Mouse (Mus musculus): ENCODE measurements around the gene Lcat. TPM values are rescaled to one million over a fixed set of nuclear protein-coding genes. Genes with fewer than 3 reads are reported as not detected.

The Lcat gene
- polyA plus RNA-seq, 1 experiment from 2014 or later, result 1.3 TPM

- no peak for ATAC-seq (ENCODE audit: insufficient number of reproducible peaks, low FRiP score, low TSS enrichment, low read depth)
- H3K36me3 ChIP-seq (ENCODE audit: control insufficient read depth, insufficient read depth, low read length), result peaks cover 3% of the 10 kb centered on the region; the same call in 1 of the 2 replicates
- WGBS, result 76% methylated on average over 3 of the region's 3 CpGs
Observed at GRCm38 (mm10) chr8:105925123-105925522, 18.1 kb downstream of the Lcat start.

GRCm38 (mm10) chr8:105919390-105919789 lies 23.8 kb downstream of the Lcat start:
- Histone ChIP-seq H3K9ac (ENCODE audit: low read length) (no peak overlapping the region), H3K9me3 (ENCODE audit: control insufficient read depth, low read length) (no peaks in the 10 kb centered on the region), H3K4me1 (ENCODE audit: control insufficient read depth, insufficient read depth, low read length) (no peaks in the 10 kb centered on the region), H3K36me3 (ENCODE audit: control insufficient read depth, insufficient read depth, low read length) (peaks cover 3% of the 10 kb centered on the region; the same call in 1 of the 2 replicates), H3K27me3 (ENCODE audit: control insufficient read depth, insufficient read depth, low read length) (no peaks in the 10 kb centered on the region), H3K4me3 (ENCODE audit: low read depth, low read length) (no peak overlapping the region), H3K27ac (replicated peaks; ENCODE audit: low read depth, low read length) (no peak overlapping the region), H3K4me2 (ENCODE audit: low read depth, severe bottlenecking) (no peak overlapping the region)
- no peak for DNase-seq (ENCODE audit: low spot score)
- no peak for ATAC-seq (ENCODE audit: insufficient number of reproducible peaks, low FRiP score, low TSS enrichment, low read depth)
- 95% methylated on average over 3 of the region's 3 CpGs for WGBS

More at GRCm38 (mm10) chr8:105925123-105925522, 18.1 kb downstream of the Lcat start:
- Histone ChIP-seq H3K4me3 (ENCODE audit: low read depth, low read length) (no peak overlapping the region), H3K9ac (ENCODE audit: low read length) (no peak overlapping the region), H3K27me3 (ENCODE audit: control insufficient read depth, insufficient read depth, low read length) (no peaks in the 10 kb centered on the region), H3K9me3 (ENCODE audit: control insufficient read depth, low read length) (no peaks in the 10 kb centered on the region), H3K4me1 (ENCODE audit: control insufficient read depth, insufficient read depth, low read length) (no peaks in the 10 kb centered on the region), H3K4me2 (ENCODE audit: low read depth, severe bottlenecking) (no peak overlapping the region), H3K27ac (replicated peaks; ENCODE audit: low read depth, low read length) (no peak overlapping the region)
- no peak for DNase-seq (ENCODE audit: low spot score)

GRCm38 (mm10) chr8:105900941-105901616 lies 42.1 kb downstream of the Lcat start:
- 42% methylated on average over 16 of the region's 16 CpGs for WGBS
- Histone ChIP-seq H3K27ac (replicated peaks; ENCODE audit: low read depth, low read length) (peak overlapping the region; percentile 70; the same call in 1 of the 2 replicates), H3K9ac (ENCODE audit: low read length) (peak overlapping the region; percentile 98), H3K4me1 (ENCODE audit: control insufficient read depth, insufficient read depth, low read length) (0 out of 2 replicates have a peak, but pooled peaks cover 6% of the 10 kb centered on the region), H3K4me3 (ENCODE audit: low read depth, low read length) (peak overlapping the region; percentile 94), H3K9me3 (ENCODE audit: control insufficient read depth, low read length) (no peaks in the 10 kb centered on the region), H3K27me3 (ENCODE audit: control insufficient read depth, insufficient read depth, low read length) (no peaks in the 10 kb centered on the region), H3K36me3 (ENCODE audit: control insufficient read depth, insufficient read depth, low read length) (no peaks in the 10 kb centered on the region), H3K4me2 (ENCODE audit: low read depth, severe bottlenecking) (peak overlapping the region; percentile 89)
- DNase-seq (ENCODE audit: low spot score), result no peak
- no peak for ATAC-seq (ENCODE audit: insufficient number of reproducible peaks, low FRiP score, low TSS enrichment, low read depth)

DNA sequence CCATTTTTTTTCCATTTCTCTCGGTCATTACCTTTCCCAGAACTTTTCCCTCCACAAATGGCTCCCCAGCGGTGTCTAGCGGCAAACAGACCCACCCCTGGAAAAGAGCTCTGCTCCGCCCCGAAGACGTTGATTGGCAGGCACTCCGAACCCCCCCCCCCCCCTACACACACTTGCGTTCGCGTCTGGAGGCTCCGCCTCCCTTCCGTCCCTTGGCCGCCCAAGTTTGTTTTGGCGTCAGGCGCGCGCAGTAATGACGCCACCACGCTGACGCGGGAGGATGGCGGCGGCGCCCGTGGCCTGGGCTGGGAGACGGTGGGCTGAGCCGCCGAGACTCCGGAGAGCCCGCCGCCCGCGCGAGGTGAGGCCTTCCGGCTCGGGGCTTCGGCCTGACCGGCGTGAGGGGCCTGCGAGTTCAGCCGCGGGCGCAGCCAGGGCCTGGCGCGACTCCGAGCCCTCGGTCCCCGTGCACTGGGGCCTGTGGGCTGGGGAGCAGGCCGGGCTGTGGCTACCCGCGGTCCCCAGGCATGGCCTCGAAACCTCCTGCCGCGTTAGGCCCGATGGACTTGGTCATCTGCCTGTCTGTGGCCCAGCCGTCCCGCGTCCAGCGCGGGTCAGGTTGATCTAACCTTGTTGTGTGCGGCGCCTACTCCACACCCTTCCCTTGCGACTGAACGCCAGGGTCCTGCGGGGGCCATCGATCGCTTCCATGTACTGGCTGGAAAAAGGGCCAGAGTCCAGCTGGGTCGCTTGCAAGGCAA lies 42.8 kb downstream of the Lcat start, which contains the start of gene Pskh1:
Gene Pskh1, plus strand, starts transcription at position 262 of the 761 bp plus-strand sequence.
- ATAC-seq (ENCODE audit: insufficient number of reproducible peaks, low FRiP score, low TSS enrichment, low read depth), result peak; percentile 94
- DNase-seq (ENCODE audit: low spot score), result peak; percentile 95
- Histone ChIP-seq H3K9me3 (ENCODE audit: control insufficient read depth, low read length) (no peaks in the 10 kb centered on the region), H3K4me3 (ENCODE audit: low read depth, low read length) (peak within 1 kb of the TSS; percentile 94), H3K27ac (replicated peaks; ENCODE audit: low read depth, low read length) (peak within 1 kb of the TSS; percentile 70; the same call in 1 of the 2 replicates), H3K9ac (ENCODE audit: low read length) (peak within 1 kb of the TSS; percentile 98), H3K27me3 (ENCODE audit: control insufficient read depth, insufficient read depth, low read length) (no peaks in the 10 kb centered on the region), H3K4me2 (ENCODE audit: low read depth, severe bottlenecking) (peak within 1 kb of the TSS; percentile 89), H3K36me3 (ENCODE audit: control insufficient read depth, insufficient read depth, low read length) (no peaks in the 10 kb centered on the region), H3K4me1 (ENCODE audit: control insufficient read depth, insufficient read depth, low read length) (0 out of 2 replicates have a peak, but pooled peaks cover 6% of the 10 kb centered on the region)
- WGBS, result under 1% methylated on average over 68 of the region's 68 CpGs

GRCm38 (mm10) chr8:105897801-105898480 lies 45.2 kb downstream of the Lcat start:
- WGBS, result 81% methylated on average over 9 of the region's 9 CpGs
- Histone ChIP-seq H3K4me2 (ENCODE audit: low read depth, severe bottlenecking) (no peak overlapping the region), H3K36me3 (ENCODE audit: control insufficient read depth, insufficient read depth, low read length) (0 out of 2 replicates have a peak, but pooled peaks cover 3% of the 10 kb centered on the region), H3K9me3 (ENCODE audit: control insufficient read depth, low read length) (no peaks in the 10 kb centered on the region), H3K4me3 (ENCODE audit: low read depth, low read length) (no peak overlapping the region), H3K27me3 (ENCODE audit: control insufficient read depth, insufficient read depth, low read length) (no peaks in the 10 kb centered on the region), H3K9ac (ENCODE audit: low read length) (no peak overlapping the region), H3K27ac (replicated peaks; ENCODE audit: low read depth, low read length) (no peak overlapping the region), H3K4me1 (ENCODE audit: control insufficient read depth, insufficient read depth, low read length) (0 out of 2 replicates have a peak, but pooled peaks cover 6% of the 10 kb centered on the region)
- ATAC-seq (ENCODE audit: insufficient number of reproducible peaks, low FRiP score, low TSS enrichment, low read depth), result no peak
- DNase-seq (ENCODE audit: low spot score), result no peak

DNA sequence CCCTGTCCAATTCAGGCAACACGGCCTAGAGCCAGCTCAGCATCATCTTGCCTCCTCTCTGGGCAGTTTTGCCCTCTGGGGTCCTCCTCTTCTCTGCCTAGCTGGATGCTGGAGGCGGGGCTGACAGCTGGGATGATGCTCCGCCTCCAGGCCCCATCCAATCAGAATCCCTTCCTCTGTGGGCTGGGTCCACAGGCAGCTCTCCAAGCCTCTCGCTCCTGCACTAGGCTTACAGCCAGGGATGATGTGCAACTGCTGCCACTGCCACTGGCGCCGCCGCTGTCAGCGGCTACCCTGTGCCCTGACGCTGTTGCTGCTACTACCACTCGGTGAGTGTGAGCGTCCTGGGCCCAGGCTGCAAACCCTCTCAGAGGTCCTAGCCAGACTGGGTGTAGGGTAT lies 49.8 kb downstream of the Lcat start, which contains the start of gene Nrn1l:
Gene Nrn1l, plus strand, starts transcription at position 229 of the 400 bp plus-strand sequence.
- no peak within 1 kb of the TSS for H3K27ac ChIP-seq (replicated peaks; ENCODE audit: low read depth, low read length)
- no peak within 1 kb of the TSS for H3K9ac ChIP-seq (ENCODE audit: low read length)

DNA sequence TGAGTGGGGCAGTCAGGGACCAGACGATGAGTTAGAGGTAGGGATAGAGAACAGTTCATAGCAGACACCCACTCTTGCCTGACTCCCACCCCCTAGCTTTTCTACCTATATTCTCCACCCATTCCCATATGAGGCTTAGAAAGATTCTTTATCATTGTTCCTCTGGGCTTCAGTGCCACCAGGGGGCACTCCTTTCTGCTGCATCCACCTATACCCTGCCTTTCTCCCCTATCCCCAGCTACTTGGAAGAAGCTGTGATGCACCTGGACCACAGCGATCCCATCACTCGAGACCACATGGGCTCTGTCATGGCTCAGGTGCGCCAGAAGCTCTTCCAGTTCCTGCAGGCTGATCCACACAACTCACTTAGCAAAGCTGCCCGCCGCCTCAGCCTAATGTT lies 50.8 kb downstream of the Lcat start:
- Histone ChIP-seq H3K36me3 (ENCODE audit: control insufficient read depth, insufficient read depth, low read length) (peaks cover 40% of the 10 kb centered on the region), H3K9ac (ENCODE audit: low read length) (no peak overlapping the region), H3K4me3 (ENCODE audit: low read depth, low read length) (no peak overlapping the region), H3K9me3 (ENCODE audit: control insufficient read depth, low read length) (no peaks in the 10 kb centered on the region), H3K4me1 (ENCODE audit: control insufficient read depth, insufficient read depth, low read length) (no peaks in the 10 kb centered on the region), H3K4me2 (ENCODE audit: low read depth, severe bottlenecking) (no peak overlapping the region), H3K27me3 (ENCODE audit: control insufficient read depth, insufficient read depth, low read length) (no peaks in the 10 kb centered on the region), H3K27ac (replicated peaks; ENCODE audit: low read depth, low read length) (no peak overlapping the region)
- ATAC-seq (ENCODE audit: insufficient number of reproducible peaks, low FRiP score, low TSS enrichment, low read depth), result no peak
- WGBS, result 79% methylated on average over 6 of the region's 6 CpGs
- DNase-seq (ENCODE audit: low spot score), result no peak

More for the DNA sequence above, 49.8 kb downstream of the Lcat start, which contains the start of gene Nrn1l:
- H3K4me2 ChIP-seq (ENCODE audit: low read depth, severe bottlenecking), result no peak within 1 kb of the TSS
- H3K4me1 ChIP-seq (ENCODE audit: control insufficient read depth, insufficient read depth, low read length), result no peaks in the 10 kb centered on the region
- no peak within 1 kb of the TSS for H3K4me3 ChIP-seq (ENCODE audit: low read depth, low read length)
- WGBS, result 8% methylated on average over 11 of the region's 11 CpGs
- no peaks in the 10 kb centered on the region for H3K27me3 ChIP-seq (ENCODE audit: control insufficient read depth, insufficient read depth, low read length)
- no peaks in the 10 kb centered on the region for H3K9me3 ChIP-seq (ENCODE audit: control insufficient read depth, low read length)
- DNase-seq (ENCODE audit: low spot score) (peak; percentile 79), ATAC-seq (ENCODE audit: insufficient number of reproducible peaks, low FRiP score, low TSS enrichment, low read depth) (peak; percentile 83; the same call in 1 of the 2 replicates)
- peaks cover 34% of the 10 kb centered on the region for H3K36me3 ChIP-seq (ENCODE audit: control insufficient read depth, insufficient read depth, low read length)

DNA sequence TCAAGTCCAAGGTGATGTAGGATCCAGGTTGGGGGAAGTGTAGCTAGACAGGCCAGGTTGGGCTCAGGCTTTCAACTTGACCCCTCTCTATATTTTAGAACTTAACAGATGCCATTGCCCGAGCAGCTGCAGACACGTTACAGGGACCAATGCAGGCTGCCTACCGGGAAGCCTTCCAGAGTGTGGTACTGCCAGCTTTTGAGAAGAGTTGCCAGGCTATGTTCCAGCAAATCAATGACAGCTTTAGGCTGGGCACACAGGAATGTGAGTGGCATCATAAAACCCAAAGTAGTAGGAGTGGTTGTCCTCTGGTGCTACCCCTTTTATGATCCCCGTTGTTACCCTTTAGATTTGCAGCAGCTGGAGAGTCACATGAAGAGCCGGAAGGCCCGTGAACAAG lies 52.3 kb downstream of the Lcat start:
- WGBS, result 90% methylated on average over 6 of the region's 6 CpGs
- ATAC-seq (ENCODE audit: insufficient number of reproducible peaks, low FRiP score, low TSS enrichment, low read depth), result no peak
- Histone ChIP-seq H3K36me3 (ENCODE audit: control insufficient read depth, insufficient read depth, low read length) (peaks cover 49% of the 10 kb centered on the region), H3K4me3 (ENCODE audit: low read depth, low read length) (no peak overlapping the region), H3K9me3 (ENCODE audit: control insufficient read depth, low read length) (no peaks in the 10 kb centered on the region), H3K4me2 (ENCODE audit: low read depth, severe bottlenecking) (no peak overlapping the region), H3K27me3 (ENCODE audit: control insufficient read depth, insufficient read depth, low read length) (no peaks in the 10 kb centered on the region), H3K9ac (ENCODE audit: low read length) (no peak overlapping the region), H3K27ac (replicated peaks; ENCODE audit: low read depth, low read length) (no peak overlapping the region), H3K4me1 (ENCODE audit: control insufficient read depth, insufficient read depth, low read length) (no peaks in the 10 kb centered on the region)
- DNase-seq (ENCODE audit: low spot score), result no peak

All from limb, embryonic 11.5 days (tissue).